Mouse (Mus musculus): Measurements from ENCODE around the gene Dcaf12.

DNA sequence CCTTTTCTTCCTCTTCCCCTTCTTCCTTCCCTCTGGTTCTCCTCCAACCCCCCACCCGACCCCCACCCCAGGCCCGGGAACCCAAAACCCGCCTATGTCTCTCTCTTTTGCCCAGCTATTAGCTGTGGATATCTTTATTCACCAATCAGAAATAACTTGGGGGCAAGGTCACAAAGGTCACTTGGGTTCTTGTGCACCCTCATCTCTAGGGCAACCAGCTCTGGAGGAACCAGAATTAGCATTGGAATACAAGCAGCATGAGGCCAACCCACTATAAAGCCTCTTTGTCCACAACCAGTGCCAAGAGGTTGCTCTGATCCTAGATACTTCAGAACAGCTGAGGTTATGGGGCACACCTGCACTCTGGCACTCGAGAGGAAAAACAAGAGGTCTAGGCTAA lies 14.8 kb upstream of the Dcaf12 start:
- TF ChIP-seq KAT2A (conservative IDR thresholded peaks at IDR 0.05; ENCODE audit: low read depth, low read length) (no peak), JUND (IDR thresholded peaks at IDR 0.05; ENCODE audit: low read depth, low read length) (no peak), HCFC1 (IDR thresholded peaks at IDR 0.05; ENCODE audit: low read depth, low read length) (no peak), E2F4 (IDR thresholded peaks at IDR 0.05; ENCODE audit: borderline replicate concordance, low read depth, low read length) (no peak), CTCF (IDR thresholded peaks at IDR 0.05 in 2 of 3, conservative IDR thresholded peaks at IDR 0.05 in 1 of 3; ENCODE audit: control insufficient read depth in 1 of 3, insufficient read depth in 1 of 3, low read depth in 2 of 3, low read length in 3 of 3, poor library complexity in 1 of 3, severe bottlenecking in 1 of 3) (no peak), POLR2A (IDR thresholded peaks at IDR 0.05; ENCODE audit: control insufficient read depth in 1 of 2, insufficient read depth in 1 of 2, low read depth in 1 of 2, low read length in 2 of 2, poor library complexity in 1 of 2) (no peak)
